Mouse (Mus musculus): ENCODE measurements around the gene C1qbp. TPM values are rescaled to one million over a fixed set of nuclear protein-coding genes. Genes with fewer than 3 reads are reported as not detected.

Gene C1qbp
- 25.8 TPM for polyA plus RNA-seq (2017; shearing (Covaris generic))

GRCm38 (mm10) chr11:70982557-70983228 lies at the start of gene C1qbp:
Gene C1qbp, minus strand, starts transcription at chr11:70983026.

GRCm38 (mm10) chr11:71019201-71020068 lies 36.6 kb upstream of the C1qbp start, which contains the start of the genes Mis12 and Derl2:
Gene Mis12, plus strand, starts transcription at chr11:71019611.
Gene Derl2, minus strand, starts transcription at chr11:71019841.

GRCm38 (mm10) chr11:71004316-71004773 lies 21.5 kb upstream of the C1qbp start, which contains the start of gene Dhx33:
Gene Dhx33, minus strand, starts transcription at chr11:71004437.

GRCm38 (mm10) chr11:70969821-70970559 lies 12.8 kb downstream of the C1qbp start, which contains the start of the genes Nup88 and Rpain:
Gene Nup88, minus strand, starts transcription at chr11:70969973.
Gene Rpain, plus strand, starts transcription at chr11:70970213.

Other genes starting within 250 kb of the C1qbp start
- 7.7 TPM for gene Zfp3, start 218.8 kb downstream of the C1qbp start, polyA plus RNA-seq (2017; shearing (Covaris generic))
- gene Scimp, start 170.4 kb downstream of the C1qbp start, polyA plus RNA-seq (2017; shearing (Covaris generic)), result 0.94 TPM
- gene Rabep1, start 138.2 kb downstream of the C1qbp start, polyA plus RNA-seq (2017; shearing (Covaris generic)), result 14.9 TPM
- gene Nup88, start 13.1 kb downstream of the C1qbp start, polyA plus RNA-seq (2017; shearing (Covaris generic)), result 123 TPM
- 93.3 TPM for gene Rpain, start 12.8 kb downstream of the C1qbp start, polyA plus RNA-seq (2017; shearing (Covaris generic))
- gene Dhx33, start 21.4 kb upstream of the C1qbp start, polyA plus RNA-seq (2017; shearing (Covaris generic)), result 24.0 TPM
- 55.4 TPM for gene Mis12, start 36.6 kb upstream of the C1qbp start, polyA plus RNA-seq (2017; shearing (Covaris generic))
- 98.2 TPM for gene Derl2, start 36.8 kb upstream of the C1qbp start, polyA plus RNA-seq (2017; shearing (Covaris generic))
- 21.0 TPM for gene 6330403K07Rik, start 50.5 kb upstream of the C1qbp start, polyA plus RNA-seq (2017; shearing (Covaris generic))
- 1.5 TPM for gene Nlrp1a, start 161.7 kb upstream of the C1qbp start, polyA plus RNA-seq (2017; shearing (Covaris generic))
- gene Nlrp1b, start 247.7 kb upstream of the C1qbp start, polyA plus RNA-seq (2017; shearing (Covaris generic)), result 6.3 TPM

All from inflammation-experienced regulatory T-cells, adult 16 weeks (primary cell).